Mouse (Mus musculus) kidney, adult 2 months (tissue): ENCODE results near the gene Tmem104.

Source experiments
- CTCF ChIP-seq: fragments of 200-500 bp; conservative IDR thresholded peaks from 2 replicates; pipeline ENCODE4 v1.5.1; 2011; ENCODE audit warnings: low read depth, mild to moderate bottlenecking, control low read depth, low read length, moderate library complexity, mixed read lengths; ENCODE audit not compliant: insufficient read depth, insufficient read length
- POLR2A ChIP-seq: fragments of 200-500 bp; IDR thresholded peaks from one replicate; pipeline ENCODE4 v1.6.1; 2011; ENCODE audit warnings: low read depth, low read length, control low read depth

DNA sequence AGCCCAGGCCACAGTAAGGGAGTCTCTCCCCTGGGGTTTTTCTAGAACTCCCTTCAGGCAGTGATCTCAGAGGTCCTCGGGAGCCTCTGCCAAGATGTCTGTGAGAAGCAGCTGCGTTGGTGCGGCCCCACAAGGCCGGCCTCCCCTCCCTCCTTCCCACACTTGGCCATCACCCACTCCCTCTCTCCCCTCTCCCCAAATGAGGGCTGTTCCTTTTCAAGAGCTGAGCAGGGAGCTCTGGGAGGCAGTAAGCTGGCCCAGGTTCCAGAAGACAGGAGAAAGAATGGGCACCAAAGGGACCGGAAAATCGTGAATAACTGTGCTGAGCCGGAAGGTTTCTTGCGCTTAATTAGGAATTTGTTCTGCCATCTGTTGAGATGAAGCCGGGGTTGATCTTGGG lies 44.6 kb downstream of the Tmem104 start:
- TF ChIP-seq CTCF (no peak), POLR2A (no peak)
